ENCODE assay signal across 9 mouse cellular contexts in genomic region chr10:103027931-103028252, GRCm38 (mm10). TPM values are rescaled to one million over a fixed set of nuclear protein-coding genes. Genes with fewer than 3 reads are reported as not detected.
DNase-seq lines count a peak whose midpoint lies in the region; ATAC-seq and TF ChIP-seq lines count a peak whose summit lies in the region.
"Had no signal": no experiment of that assay in that cellular context is flagged by ENCODE, and none has a peak within 500 bp of the region (broad histone marks: within the 10 kb centered on the region; RNA-seq: fewer than 3 reads in every experiment).

No protein-coding gene starts in this region.

- no peak for DNase-seq in kidney, adult 8-10 months
- DNase-seq in embryo, embryonic 11 days, result peak; percentile 58
- DNase-seq in midbrain, embryonic 11.5 days (ENCODE audit: low spot score, missing footprints), result no peak
- no peak for DNase-seq in layer of hippocampus, adult 2 months (ENCODE audit: low spot score in 2 of 2)
- DNase-seq in urinary bladder, postnatal 14 days (ENCODE audit: low spot score), result no peak
- DNase-seq in frontal cortex, postnatal 14 days (ENCODE audit: low spot score in 2 of 2), result no peak

- no peak for ATAC-seq in kidney, embryonic 14.5 days (ENCODE audit: low FRiP score, low TSS enrichment)
- peak; percentile 26; the same call in 1 of the 2 replicates for ATAC-seq in hindbrain, embryonic 13.5 days (ENCODE audit: low FRiP score)
- no peak; the same call in none of the 2 replicates for ATAC-seq in midbrain, embryonic 11.5 days (ENCODE audit: low FRiP score)

- H3K9me3 ChIP-seq in kidney, embryonic 14.5 days (ENCODE audit: control insufficient read depth, low read length), result no peaks in the 10 kb centered on the region
- no peaks in the 10 kb centered on the region for H3K9me3 ChIP-seq in hindbrain, embryonic 13.5 days
- no peaks in the 10 kb centered on the region for H3K9me3 ChIP-seq in midbrain, embryonic 11.5 days (ENCODE audit: control insufficient read depth, low read length)

- under 1% methylated on average over 15 of the region's 15 CpGs for WGBS in kidney, embryonic 14.5 days
- WGBS in hindbrain, embryonic 13.5 days, result under 1% methylated on average over 15 of the region's 15 CpGs
- WGBS in midbrain, embryonic 11.5 days, result under 1% methylated on average over 15 of the region's 15 CpGs

- H3K4me1 ChIP-seq in kidney, embryonic 14.5 days (ENCODE audit: control insufficient read depth, insufficient read depth, low read length), result 0 out of 2 replicates have a peak, but pooled peaks cover 4% of the 10 kb centered on the region
- peaks cover 11% of the 10 kb centered on the region for H3K4me1 ChIP-seq in hindbrain, embryonic 13.5 days (replicated peaks)
- H3K4me1 ChIP-seq in midbrain, embryonic 11.5 days (ENCODE audit: control insufficient read depth, insufficient read depth, low read length), result peaks cover 2% of the 10 kb centered on the region; the same call in 1 of the 2 replicates

- H3K9ac ChIP-seq in kidney, embryonic 14.5 days (ENCODE audit: low read depth, low read length), result peak overlapping the region; percentile 55
- no peak overlapping the region for H3K9ac ChIP-seq in hindbrain, embryonic 13.5 days
- no peak overlapping the region for H3K9ac ChIP-seq in midbrain, embryonic 11.5 days (ENCODE audit: low read length)

- peaks cover 61% of the 10 kb centered on the region for H3K27me3 ChIP-seq in kidney, embryonic 14.5 days (ENCODE audit: control insufficient read depth, insufficient read depth, low read length)
- H3K27me3 ChIP-seq in hindbrain, embryonic 13.5 days, result peaks cover 69% of the 10 kb centered on the region
- peaks cover 63% of the 10 kb centered on the region for H3K27me3 ChIP-seq in midbrain, embryonic 11.5 days (ENCODE audit: control insufficient read depth, insufficient read depth, low read length)

- no peaks in the 10 kb centered on the region for H3K36me3 ChIP-seq in kidney, embryonic 14.5 days (ENCODE audit: control insufficient read depth, insufficient read depth, low read length)
- no peaks in the 10 kb centered on the region for H3K36me3 ChIP-seq in hindbrain, embryonic 13.5 days
- no peaks in the 10 kb centered on the region for H3K36me3 ChIP-seq in midbrain, embryonic 11.5 days (ENCODE audit: control insufficient read depth, insufficient read depth, low read length)
- H3K36me3 ChIP-seq: G1E had no signal

- peak overlapping the region; percentile 80 for H3K27ac ChIP-seq in kidney, embryonic 14.5 days (ENCODE audit: low read depth, low read length)
- no peak overlapping the region for H3K27ac ChIP-seq in hindbrain, embryonic 13.5 days
- no peak overlapping the region for H3K27ac ChIP-seq in midbrain, embryonic 11.5 days (ENCODE audit: low read depth, low read length)
- H3K27ac ChIP-seq in layer of hippocampus, adult 2 months, result no peak overlapping the region

- H3K4me2 ChIP-seq in kidney, embryonic 14.5 days (replicated peaks; ENCODE audit: low read depth, low read length), result peak overlapping the region; percentile 49
- H3K4me2 ChIP-seq in hindbrain, embryonic 13.5 days, result peak overlapping the region; percentile 50
- H3K4me2 ChIP-seq in midbrain, embryonic 11.5 days, result peak overlapping the region; percentile 45

- no peak for TF ChIP-seq CTCF in layer of hippocampus, adult 2 months (conservative IDR thresholded peaks at IDR 0.05)

- H3K4me3 ChIP-seq in kidney, embryonic 14.5 days (ENCODE audit: low read length), result peak overlapping the region; percentile 48
- peak overlapping the region; percentile 24 for H3K4me3 ChIP-seq in hindbrain, embryonic 13.5 days
- H3K4me3 ChIP-seq in midbrain, embryonic 11.5 days (ENCODE audit: low read depth, low read length), result peak overlapping the region; percentile 30
- H3K4me3 ChIP-seq in layer of hippocampus, adult 2 months, result no peak overlapping the region; the same call in 1 of the 2 replicates

RNA-seq across cellular contexts. Expression of gene Alx1, which starts 2.1 kb away (rescaled TPM):
- polyA plus RNA-seq in kidney, embryonic 14.5 days (2014; fragmentation: Nextera tagmentation; extraction: Ambion mirVana), result 34.8 and 36.7 TPM in 2 replicates
- polyA plus RNA-seq in hindbrain, embryonic 13.5 days (2015; fragmentation: Nextera tagmentation; extraction: Ambion mirVana), result 0.26 and 1.1 TPM in 2 replicates
- polyA plus RNA-seq in midbrain, embryonic 11.5 days (2014; fragmentation: Nextera tagmentation; extraction: Ambion mirVana), result 7.7 and 9.7 TPM in 2 replicates
- under 1 TPM; 0.22 to 0.28 TPM for total RNA-seq in layer of hippocampus, adult 2 months (2021)
- polyA plus RNA-seq: G1E had no signal
